Mouse (Mus musculus) heart, postnatal 0 days (tissue): ENCODE measurements at regions not wholly inside any gene's neighbourhood (a gene's known extent, or its start where the extent isn't known, plus 50 kb on each side); places are given as distances from the start of the nearest gene placed in this dataset.

Source experiments
- ATAC-seq: fragments of 200-750 bp; cut with Nextera tagmentation; 2 replicates; pipeline ENCODE4 v1.8.0; 2017; ENCODE audit warnings: low read depth, moderate number of reproducible peaks, moderate library complexity; ENCODE audit not compliant: insufficient read depth
- DNase-seq: peaks from one replicate; pipeline ENCODE4 v3.0.0-alpha.2; 2016; ENCODE audit warnings: low spot score
- H3K27ac ChIP-seq: fragments of 300-500 bp; sonication (generic); 2 replicates; pipeline ENCODE4 v1.5.1; 2014; ENCODE audit warnings: low read depth, mild to moderate bottlenecking
- H3K27me3 ChIP-seq: fragments of 300-500 bp; sonication (generic); 2 replicates; pipeline ENCODE4 v1.6.1; 2014; ENCODE audit warnings: low read length, mixed read lengths; ENCODE audit not compliant: control insufficient read depth, insufficient read depth
- H3K36me3 ChIP-seq: fragments of 300-500 bp; sonication (generic); replicated peaks from 2 replicates; pipeline ENCODE4 v1.6.1; 2014; ENCODE audit warnings: low read length, mixed read lengths; ENCODE audit not compliant: control insufficient read depth, insufficient read depth
- H3K4me1 ChIP-seq: fragments of 300-500 bp; sonication (generic); 2 replicates; pipeline ENCODE4 v1.6.1; 2014; ENCODE audit warnings: antibody characterized with exemption; ENCODE audit not compliant: control insufficient read depth, insufficient read depth
- H3K4me2 ChIP-seq: fragments of 300-500 bp; sonication (generic); 2 replicates; pipeline ENCODE4 v1.6.1; 2014; ENCODE audit warnings: low read depth, mild to moderate bottlenecking, low read length, moderate library complexity
- H3K4me3 ChIP-seq: fragments of 300-500 bp; sonication (generic); 2 replicates; pipeline ENCODE4 v1.5.1; 2014; ENCODE audit warnings: low read depth, low read length
- H3K9ac ChIP-seq: fragments of 300-500 bp; sonication (generic); replicated peaks from 2 replicates; pipeline ENCODE4 v1.6.1; 2014; ENCODE audit warnings: low read depth, low read length, mixed read lengths
- H3K9me3 ChIP-seq: fragments of 300-500 bp; sonication (generic); replicated peaks from 2 replicates; pipeline ENCODE4 v1.6.1; 2016; ENCODE audit warnings: low read length; ENCODE audit not compliant: control insufficient read depth
- CTCF ChIP-seq: IDR thresholded peaks from 2 replicates; pipeline ENCODE4 v1.5.1; 2016; ENCODE audit warnings: antibody characterized with exemption, control low read depth, low read depth
- EP300 ChIP-seq: IDR thresholded peaks from 2 replicates; pipeline ENCODE4 v1.6.1; 2016; ENCODE audit warnings: antibody characterized with exemption, low read depth
- WGBS: fragments of 180-500 bp; shearing (Covaris S2); extraction: QIAGEN DNeasy Blood & Tissue Kit; methylation state at CpG from one replicate; pipeline ENCODE4 v1.1.7; 2014; 5-methylcytosine and 5-hydroxymethylcytosine counted together

DNA sequence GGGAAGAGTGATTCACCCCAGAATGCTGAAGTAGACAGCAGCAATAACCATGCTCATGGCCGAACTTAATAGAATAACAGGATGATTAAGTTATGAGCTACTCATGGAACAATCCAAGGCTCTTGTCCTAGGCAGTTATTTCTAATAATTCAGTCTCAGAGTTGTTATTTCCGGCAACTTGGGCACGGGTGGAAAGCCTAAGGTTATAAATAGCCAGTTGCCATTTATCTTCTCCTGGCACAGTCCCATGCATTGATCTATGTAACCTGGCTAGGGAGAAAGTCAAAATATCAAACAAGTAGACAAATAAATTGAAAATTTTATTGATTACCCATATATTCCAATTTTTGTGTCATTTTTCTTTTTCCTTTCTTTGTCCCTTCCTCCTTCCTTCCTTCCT, 64.0 kb upstream of the Chd1 start:
- DNase-seq (no peak), ATAC-seq (no peak)
- no peaks in the 10 kb centered on the region for H3K27me3 ChIP-seq
- no peaks in the 10 kb centered on the region for H3K9me3 ChIP-seq
- H3K36me3 ChIP-seq: no peaks in the 10 kb centered on the region
- no peak overlapping the region for H3K9ac ChIP-seq
- no peak overlapping the region for H3K27ac ChIP-seq
- no peak overlapping the region for H3K4me2 ChIP-seq
- WGBS: 40% methylated on average over 3 of the region's 3 CpGs
- H3K4me3 ChIP-seq: no peak overlapping the region
- H3K4me1 ChIP-seq: no peaks in the 10 kb centered on the region
- TF ChIP-seq CTCF: no peak
- no peak for TF ChIP-seq EP300

DNA sequence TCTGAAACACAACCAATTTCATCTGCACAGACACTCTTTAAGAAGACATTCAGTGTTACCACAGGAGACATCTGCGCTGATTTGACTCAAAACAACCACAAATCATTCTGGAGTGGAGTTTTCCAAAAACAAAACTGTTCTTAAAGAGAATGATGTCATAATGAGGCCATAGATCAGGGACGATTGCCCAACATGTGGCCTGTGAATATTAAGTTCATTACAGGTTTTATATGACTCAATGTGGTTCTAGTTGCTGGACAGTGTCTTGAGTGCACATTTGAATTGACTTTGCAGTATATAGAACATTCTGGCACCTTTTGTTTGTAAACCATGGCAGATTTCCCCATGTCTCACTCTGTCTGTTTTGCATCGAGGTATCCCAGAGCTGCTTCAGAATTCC, 63.0 kb upstream of the Chd1 start:
- H3K4me1 ChIP-seq: no peaks in the 10 kb centered on the region
- ATAC-seq: no peak
- no peak overlapping the region for H3K9ac ChIP-seq
- H3K4me3 ChIP-seq: no peak overlapping the region
- H3K27me3 ChIP-seq: no peaks in the 10 kb centered on the region
- no peaks in the 10 kb centered on the region for H3K36me3 ChIP-seq
- no peak for TF ChIP-seq EP300
- no peak for TF ChIP-seq CTCF
- no peak overlapping the region for H3K4me2 ChIP-seq
- 71% methylated on average over 3 of the region's 3 CpGs for WGBS
- H3K9me3 ChIP-seq: no peaks in the 10 kb centered on the region
- no peak overlapping the region for H3K27ac ChIP-seq
- no peak for DNase-seq

DNA sequence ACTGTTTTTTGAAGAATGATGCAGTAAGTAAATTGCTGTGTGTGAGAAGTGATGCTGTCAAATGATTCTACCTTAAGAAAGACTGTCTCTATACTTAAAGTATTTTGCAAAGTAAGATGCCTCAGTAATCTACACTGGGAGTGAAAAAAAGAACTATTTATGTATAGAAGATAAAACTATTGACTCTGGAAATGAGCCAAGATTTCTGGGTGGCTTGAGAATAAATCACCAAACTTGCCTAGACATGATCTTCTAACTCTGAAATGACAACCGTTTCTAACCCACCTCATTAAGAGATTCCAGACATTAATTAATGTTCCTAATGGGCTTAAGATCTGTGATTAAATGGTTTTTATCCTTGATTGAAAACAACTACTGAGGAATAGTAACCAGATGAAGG, 58.0 kb upstream of the Chd1 start:
- ATAC-seq (no peak), DNase-seq (no peak)
- H3K27ac ChIP-seq: no peak overlapping the region
- 40% methylated on average over 1 of the region's 1 CpGs for WGBS
- H3K9me3 ChIP-seq: no peaks in the 10 kb centered on the region
- no peaks in the 10 kb centered on the region for H3K27me3 ChIP-seq
- no peaks in the 10 kb centered on the region for H3K36me3 ChIP-seq
- no peak overlapping the region for H3K9ac ChIP-seq
- no peaks in the 10 kb centered on the region for H3K4me1 ChIP-seq
- no peak overlapping the region for H3K4me3 ChIP-seq
- no peak overlapping the region for H3K4me2 ChIP-seq
- TF ChIP-seq CTCF (no peak), EP300 (no peak)

DNA sequence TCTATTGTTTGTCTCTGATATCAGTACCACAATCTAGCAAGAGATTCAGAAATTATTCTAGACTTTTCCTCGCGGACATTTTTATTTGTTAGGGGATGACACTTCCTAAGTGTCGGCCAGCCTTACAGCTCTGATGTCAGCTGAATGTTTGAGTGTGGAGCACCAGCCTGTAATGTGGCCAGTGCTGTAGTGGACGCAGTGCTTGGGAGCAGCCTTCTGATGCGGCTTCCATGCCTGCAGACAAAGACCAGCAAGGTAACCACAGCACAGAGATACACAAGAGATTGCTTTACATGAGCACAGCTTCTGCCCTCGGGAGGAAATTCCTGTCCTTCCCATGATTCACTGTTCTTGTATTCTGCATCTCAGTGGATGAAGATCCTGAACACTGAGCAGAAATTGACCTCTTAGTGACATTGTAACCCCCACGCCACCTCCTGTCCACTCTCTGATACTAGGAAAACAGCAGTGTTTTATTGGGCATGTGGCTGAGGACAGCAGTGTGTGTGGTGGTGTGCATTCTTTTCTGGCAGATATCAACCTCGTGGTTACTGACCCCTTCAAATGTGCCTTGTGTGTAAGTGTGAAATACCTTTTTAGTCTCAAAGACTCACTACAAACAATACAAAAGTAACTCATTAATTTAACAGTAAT, 54.6 kb upstream of the Chd1 start:
- TF ChIP-seq CTCF (no peak), EP300 (no peak)
- no peaks in the 10 kb centered on the region for H3K27me3 ChIP-seq
- DNase-seq (no peak), ATAC-seq (no peak)
- H3K9ac ChIP-seq: no peak overlapping the region
- H3K4me1 ChIP-seq: no peaks in the 10 kb centered on the region
- H3K4me3 ChIP-seq: no peak overlapping the region
- no peaks in the 10 kb centered on the region for H3K9me3 ChIP-seq
- no peak overlapping the region for H3K27ac ChIP-seq
- 47% methylated on average over 8 of the region's 8 CpGs for WGBS
- H3K36me3 ChIP-seq: no peaks in the 10 kb centered on the region
- H3K4me2 ChIP-seq: no peak overlapping the region

DNA sequence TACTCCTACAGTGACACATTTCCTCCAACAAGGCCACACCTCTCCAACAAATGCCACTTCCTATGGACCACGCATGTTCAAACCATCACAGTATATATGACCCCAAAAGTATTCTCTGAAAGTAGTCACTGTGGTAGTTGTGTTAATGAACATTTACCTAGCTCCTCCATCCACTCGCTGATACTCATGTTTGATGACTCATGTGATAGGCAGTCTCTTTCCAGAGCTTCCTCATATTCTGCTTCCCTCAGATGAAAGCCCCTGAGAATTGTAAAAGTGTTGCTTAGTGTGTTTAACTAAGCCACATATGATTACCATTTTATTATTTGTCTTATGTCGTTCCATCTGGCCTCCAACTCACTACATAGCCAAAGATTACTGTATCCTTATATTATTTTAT, 52.9 kb upstream of the Chd1 start:
- Histone ChIP-seq H3K27me3 (no peaks in the 10 kb centered on the region), H3K4me2 (no peak overlapping the region), H3K27ac (no peak overlapping the region), H3K9me3 (no peaks in the 10 kb centered on the region), H3K4me1 (no peaks in the 10 kb centered on the region), H3K36me3 (no peaks in the 10 kb centered on the region), H3K9ac (no peak overlapping the region), H3K4me3 (no peak overlapping the region)
- 76% methylated on average over 3 of the region's 3 CpGs for WGBS
- DNase-seq (no peak), ATAC-seq (no peak)
- TF ChIP-seq EP300 (no peak), CTCF (no peak)
